Mouse (Mus musculus) hindbrain, embryonic 10.5 days (tissue): Measurements from ENCODE around the gene 1500011B03Rik. TPM values are rescaled to one million over a fixed set of nuclear protein-coding genes. Genes with fewer than 3 reads are reported as not detected.

ENCODE experiments used
- polyA plus RNA-seq: library from polyadenylated mRNA; unstranded; fragments of >200 nt; fragmentation: Nextera tagmentation; extraction: Ambion mirVana; gene quantifications from 2 replicates; pipeline ENCODE4 v1.2.1, GENCODE M21; 2016

The 1500011B03Rik gene
- polyA plus RNA-seq, 1 experiment from 2014 or later, result 159 TPM

Other genes starting within 250 kb of the 1500011B03Rik start
- gene Trpv4, start 165.0 kb downstream of the 1500011B03Rik start, polyA plus RNA-seq, result 0.60 and 0.64 TPM in 2 replicates
- 80.4 and 90.3 TPM in 2 replicates for gene Gltp, start 132.5 kb downstream of the 1500011B03Rik start, polyA plus RNA-seq
- gene Tchp, start 115.7 kb downstream of the 1500011B03Rik start, polyA plus RNA-seq, result 17.9 and 20.8 TPM in 2 replicates
- 59.7 and 74.1 TPM in 2 replicates for gene Ankrd13a, start 48.8 kb downstream of the 1500011B03Rik start, polyA plus RNA-seq
- 39.3 and 39.7 TPM in 2 replicates for gene Git2, start 48.0 kb downstream of the 1500011B03Rik start, polyA plus RNA-seq
- gene 4930519G04Rik, start 30.2 kb upstream of the 1500011B03Rik start, polyA plus RNA-seq, result not detected in 2 replicates
- 0.26 and 0.33 TPM in 2 replicates for gene Gm9936, start 35.2 kb upstream of the 1500011B03Rik start, polyA plus RNA-seq
- gene Oasl2, start 73.5 kb upstream of the 1500011B03Rik start, polyA plus RNA-seq, result 0.70 and 1.2 TPM in 2 replicates
- gene Oasl1, start 99.8 kb upstream of the 1500011B03Rik start, polyA plus RNA-seq, result not detected in 2 replicates
- gene 2210016L21Rik, start 118.7 kb upstream of the 1500011B03Rik start, polyA plus RNA-seq, result 49.0 and 49.9 TPM in 2 replicates
- gene Hnf1a, start 147.6 kb upstream of the 1500011B03Rik start, polyA plus RNA-seq, result 0.05 TPM in 1 of 2 replicates, not detected in the other
- gene Sppl3, start 187.7 kb upstream of the 1500011B03Rik start, polyA plus RNA-seq, result 11.2 TPM in 2 replicates